Mouse (Mus musculus) heart, postnatal 0 days (tissue): ENCODE results near the gene Oat. TPM values are rescaled to one million over a fixed set of nuclear protein-coding genes. Genes with fewer than 3 reads are reported as not detected.

Source experiments
- ATAC-seq: fragments of 200-750 bp; cut with Nextera tagmentation; 2 replicates; pipeline ENCODE4 v1.8.0; 2017; ENCODE audit warnings: low read depth, moderate number of reproducible peaks, moderate library complexity; ENCODE audit not compliant: insufficient read depth
- DNase-seq: peaks from one replicate; pipeline ENCODE4 v3.0.0-alpha.2; 2016; ENCODE audit warnings: low spot score
- H3K27ac ChIP-seq: fragments of 300-500 bp; sonication (generic); 2 replicates; pipeline ENCODE4 v1.5.1; 2014; ENCODE audit warnings: low read depth, mild to moderate bottlenecking
- H3K27me3 ChIP-seq: fragments of 300-500 bp; sonication (generic); 2 replicates; pipeline ENCODE4 v1.6.1; 2014; ENCODE audit warnings: low read length, mixed read lengths; ENCODE audit not compliant: control insufficient read depth, insufficient read depth
- H3K36me3 ChIP-seq: fragments of 300-500 bp; sonication (generic); replicated peaks from 2 replicates; pipeline ENCODE4 v1.6.1; 2014; ENCODE audit warnings: low read length, mixed read lengths; ENCODE audit not compliant: control insufficient read depth, insufficient read depth
- H3K4me1 ChIP-seq: fragments of 300-500 bp; sonication (generic); 2 replicates; pipeline ENCODE4 v1.6.1; 2014; ENCODE audit warnings: antibody characterized with exemption; ENCODE audit not compliant: control insufficient read depth, insufficient read depth
- H3K4me2 ChIP-seq: fragments of 300-500 bp; sonication (generic); 2 replicates; pipeline ENCODE4 v1.6.1; 2014; ENCODE audit warnings: low read depth, mild to moderate bottlenecking, low read length, moderate library complexity
- H3K4me3 ChIP-seq: fragments of 300-500 bp; sonication (generic); 2 replicates; pipeline ENCODE4 v1.5.1; 2014; ENCODE audit warnings: low read depth, low read length
- H3K9ac ChIP-seq: fragments of 300-500 bp; sonication (generic); replicated peaks from 2 replicates; pipeline ENCODE4 v1.6.1; 2014; ENCODE audit warnings: low read depth, low read length, mixed read lengths
- H3K9me3 ChIP-seq: fragments of 300-500 bp; sonication (generic); replicated peaks from 2 replicates; pipeline ENCODE4 v1.6.1; 2016; ENCODE audit warnings: low read length; ENCODE audit not compliant: control insufficient read depth
- CTCF ChIP-seq: IDR thresholded peaks from 2 replicates; pipeline ENCODE4 v1.5.1; 2016; ENCODE audit warnings: antibody characterized with exemption, control low read depth, low read depth
- EP300 ChIP-seq: IDR thresholded peaks from 2 replicates; pipeline ENCODE4 v1.6.1; 2016; ENCODE audit warnings: antibody characterized with exemption, low read depth
- WGBS: fragments of 180-500 bp; shearing (Covaris S2); extraction: QIAGEN DNeasy Blood & Tissue Kit; methylation state at CpG from one replicate; pipeline ENCODE4 v1.1.7; 2014; 5-methylcytosine and 5-hydroxymethylcytosine counted together
- polyA plus RNA-seq: library from polyadenylated mRNA; unstranded; fragments of >200 nt; fragmentation: Nextera tagmentation; extraction: Ambion mirVana; gene quantifications from 2 replicates; pipeline ENCODE4 v1.2.1, GENCODE M21; 2015
- total RNA-seq: library from RNA; depleted of rRNA; stranded (reverse); fragments of >200 nt; gene quantifications from 2 replicates; pipeline ENCODE4 v1.2.3, GENCODE M21; 2014; ENCODE audit warnings: low replicate concordance

Oat gene
- total and polyA plus RNA-seq, 2 experiments from 2014 or later, result 157 to 208 TPM

DNA sequence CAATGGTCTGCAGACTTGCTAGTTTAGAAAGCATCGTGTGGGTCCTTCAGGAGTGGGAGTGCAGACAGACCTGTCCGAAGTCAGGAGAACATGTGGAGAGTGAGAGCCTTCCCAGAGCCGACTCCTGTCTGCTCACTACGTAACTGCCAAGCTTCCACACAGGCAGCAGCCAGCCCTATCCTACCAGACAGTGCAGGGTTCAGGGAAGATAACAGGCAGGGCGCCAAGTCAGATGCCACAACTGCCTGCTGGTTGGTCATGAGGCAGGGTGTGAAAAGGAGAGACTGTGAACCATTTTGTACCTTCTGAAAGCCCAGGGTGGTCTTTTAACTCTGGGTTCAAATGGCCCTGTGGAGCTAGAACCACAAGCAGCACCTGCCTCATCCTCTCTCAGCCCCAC lies 6.1 kb downstream of the Oat start:
- DNase-seq, result peak; percentile 53
- Histone ChIP-seq H3K9ac (no peak overlapping the region), H3K36me3 (peaks cover 45% of the 10 kb centered on the region), H3K4me3 (no peak overlapping the region), H3K4me1 (peaks cover 36% of the 10 kb centered on the region), H3K27ac (peak overlapping the region; percentile 58), H3K9me3 (no peaks in the 10 kb centered on the region), H3K27me3 (no peaks in the 10 kb centered on the region), H3K4me2 (no peak overlapping the region)
- TF ChIP-seq EP300 (no peak), CTCF (no peak)
- 37% methylated on average over 5 of the region's 5 CpGs for WGBS
- ATAC-seq, result peak; percentile 82

DNA sequence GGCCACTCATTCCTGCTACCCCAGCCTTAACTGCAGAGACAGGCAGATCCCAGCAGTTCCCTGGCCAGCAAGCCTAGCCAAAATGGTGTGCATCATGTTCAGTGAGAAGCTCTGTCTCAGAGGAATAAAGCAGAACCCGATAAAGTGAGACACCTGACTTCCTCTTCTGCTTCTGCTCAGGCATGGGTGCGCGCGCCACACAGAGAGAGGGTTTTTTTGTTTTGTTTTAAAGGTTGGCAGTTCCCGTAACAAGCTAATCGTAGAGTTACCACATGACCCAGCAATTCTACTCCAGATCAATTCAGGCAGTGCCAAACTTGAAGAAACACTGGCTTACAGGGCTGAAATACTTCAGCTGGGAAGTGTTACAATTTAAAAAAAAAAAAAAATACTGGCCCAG lies 7.4 kb downstream of the Oat start:
- ATAC-seq (no peak), DNase-seq (no peak)
- peaks cover 57% of the 10 kb centered on the region for H3K36me3 ChIP-seq
- no peak overlapping the region for H3K4me3 ChIP-seq
- H3K4me1 ChIP-seq, result peaks cover 32% of the 10 kb centered on the region
- H3K27ac ChIP-seq, result no peak overlapping the region
- no peaks in the 10 kb centered on the region for H3K27me3 ChIP-seq
- TF ChIP-seq CTCF, result no peak
- no peak for TF ChIP-seq EP300
- H3K9ac ChIP-seq, result no peak overlapping the region
- H3K9me3 ChIP-seq, result no peaks in the 10 kb centered on the region
- 84% methylated on average over 6 of the region's 6 CpGs for WGBS
- no peak overlapping the region for H3K4me2 ChIP-seq

DNA sequence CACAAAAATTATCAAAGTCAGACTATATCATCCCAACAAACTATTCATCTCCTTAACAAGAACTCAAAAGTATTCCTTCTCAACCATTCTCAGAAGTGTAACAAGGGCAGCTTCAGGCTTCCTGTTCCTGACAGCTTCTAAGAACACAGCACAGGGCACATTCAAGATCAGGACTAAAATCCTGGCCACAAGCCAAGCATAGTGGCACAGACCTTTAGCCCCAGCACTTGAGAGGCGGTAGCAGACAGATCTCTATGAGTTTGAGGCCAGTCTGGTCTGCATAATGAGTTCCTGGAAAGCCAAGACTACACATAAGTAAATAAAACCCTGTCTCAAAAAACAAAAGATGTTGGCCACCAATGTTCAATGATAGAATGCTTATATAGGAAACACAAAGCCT lies 10.4 kb downstream of the Oat start:
- no peak overlapping the region for H3K9ac ChIP-seq
- H3K4me2 ChIP-seq, result no peak overlapping the region
- TF ChIP-seq CTCF (no peak), EP300 (no peak)
- H3K27ac ChIP-seq, result no peak overlapping the region
- no peaks in the 10 kb centered on the region for H3K27me3 ChIP-seq
- DNase-seq, result no peak
- H3K9me3 ChIP-seq, result no peaks in the 10 kb centered on the region
- WGBS, result 19% methylated on average over 1 of the region's 1 CpGs
- no peak overlapping the region for H3K4me3 ChIP-seq
- H3K36me3 ChIP-seq, result peaks cover 87% of the 10 kb centered on the region
- H3K4me1 ChIP-seq, result peaks cover 9% of the 10 kb centered on the region
- no peak for ATAC-seq

DNA sequence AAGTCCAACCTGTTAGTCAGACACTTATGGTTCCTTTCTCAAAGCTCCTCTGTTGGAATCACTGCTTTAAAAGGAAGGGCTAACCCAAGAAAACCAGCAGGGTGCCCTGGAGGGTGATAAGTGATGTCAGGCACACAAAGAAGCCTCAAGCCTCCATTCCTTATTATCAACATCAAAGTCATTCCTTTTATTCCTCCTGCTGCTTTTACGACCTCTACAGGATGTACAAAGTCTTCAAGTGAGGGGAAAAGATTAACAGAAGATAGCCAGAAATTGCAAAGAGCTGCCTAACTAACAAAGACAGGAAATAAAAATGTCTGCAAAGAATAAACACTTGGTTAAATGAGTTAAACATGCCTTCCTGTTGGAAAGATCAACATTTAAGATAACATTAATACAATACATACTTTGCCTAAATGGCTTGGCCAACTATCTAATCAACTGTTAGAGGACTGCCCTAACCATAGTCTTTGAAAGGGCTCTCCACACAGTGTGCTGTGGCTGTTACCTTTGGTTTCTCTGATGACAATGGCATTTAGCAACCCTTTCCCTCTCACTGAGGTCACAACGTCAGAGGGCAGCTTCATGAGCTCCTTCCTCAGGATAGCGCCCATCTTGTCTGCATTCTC lies 16.9 kb downstream of the Oat start:
- 48% methylated on average over 3 of the region's 3 CpGs for WGBS

DNA sequence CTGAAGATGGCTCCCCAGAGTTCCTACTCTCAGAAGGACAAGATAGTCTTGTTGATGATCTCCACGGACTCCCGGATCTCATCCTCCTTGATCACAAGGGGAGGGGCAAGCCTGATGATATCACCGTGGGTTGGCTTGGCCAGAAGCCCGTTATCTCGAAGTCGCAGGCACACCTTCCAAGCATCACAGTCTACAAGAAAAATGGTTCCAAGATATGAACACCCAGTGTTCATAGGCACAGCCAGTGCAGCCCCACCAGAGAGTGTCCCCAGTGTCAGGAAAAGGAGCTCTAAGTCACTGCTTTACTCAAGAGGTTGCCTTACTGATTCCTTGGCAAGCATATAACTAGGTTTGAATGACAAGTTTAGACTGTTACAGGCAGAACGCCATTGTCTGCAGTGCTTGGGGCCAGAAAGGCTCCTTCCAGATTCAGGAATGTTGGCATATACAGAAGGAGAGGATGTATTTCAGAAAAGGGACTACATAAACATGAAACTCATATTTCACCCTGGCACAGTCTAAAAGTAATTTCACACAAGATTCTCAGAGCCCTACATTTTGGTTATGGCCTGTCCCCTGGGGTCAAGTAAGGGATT lies 18.0 kb downstream of the Oat start:
- no peaks in the 10 kb centered on the region for H3K4me1 ChIP-seq
- no peak overlapping the region for H3K27ac ChIP-seq
- ATAC-seq (no peak), DNase-seq (no peak)
- no peak overlapping the region for H3K4me3 ChIP-seq
- no peaks in the 10 kb centered on the region for H3K9me3 ChIP-seq
- 69% methylated on average over 7 of the region's 7 CpGs for WGBS
- H3K27me3 ChIP-seq, result no peaks in the 10 kb centered on the region
- peaks cover 66% of the 10 kb centered on the region for H3K36me3 ChIP-seq
- no peak overlapping the region for H3K9ac ChIP-seq
- TF ChIP-seq CTCF, result no peak
- TF ChIP-seq EP300, result no peak
- H3K4me2 ChIP-seq, result no peak overlapping the region

More for the DNA sequence above, 16.9 kb downstream of the Oat start:
- peaks cover 77% of the 10 kb centered on the region for H3K36me3 ChIP-seq
- DNase-seq (no peak), ATAC-seq (peak; percentile 49)
- H3K9me3 ChIP-seq, result no peaks in the 10 kb centered on the region
- H3K27ac ChIP-seq, result peak overlapping the region; percentile 48
- no peak overlapping the region for H3K9ac ChIP-seq
- H3K27me3 ChIP-seq, result no peaks in the 10 kb centered on the region
- H3K4me1 ChIP-seq, result no peaks in the 10 kb centered on the region
- H3K4me3 ChIP-seq, result no peak overlapping the region
- TF ChIP-seq CTCF (no peak; the same call in 1 of the 2 replicates), EP300 (0 out of 2 replicates have a peak, but pooled peaks have one; percentile 43)
- no peak overlapping the region for H3K4me2 ChIP-seq

DNA sequence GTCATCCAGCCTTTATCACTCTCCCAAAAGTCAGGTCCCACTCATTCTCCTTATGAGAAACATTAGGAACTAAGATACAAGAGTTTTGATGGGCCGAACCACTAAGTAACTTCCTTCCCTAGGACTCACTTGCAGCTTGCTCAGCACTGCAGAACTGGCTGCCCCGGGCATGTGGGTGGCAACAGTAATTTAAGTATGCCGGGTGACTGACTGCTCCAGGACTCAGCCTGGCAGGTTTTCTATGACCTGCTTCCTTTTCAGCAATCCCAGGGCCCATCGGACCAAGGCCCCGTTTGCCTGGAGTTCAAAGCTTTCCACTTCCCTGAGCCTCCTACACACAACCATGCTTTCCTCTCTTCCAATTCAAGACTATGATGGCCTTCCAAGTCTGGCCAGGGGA lies 19.6 kb downstream of the Oat start:
- Histone ChIP-seq H3K4me3 (no peak overlapping the region), H3K4me1 (no peaks in the 10 kb centered on the region), H3K9ac (no peak overlapping the region), H3K4me2 (no peak overlapping the region), H3K27ac (no peak overlapping the region), H3K27me3 (no peaks in the 10 kb centered on the region), H3K9me3 (no peaks in the 10 kb centered on the region), H3K36me3 (peaks cover 50% of the 10 kb centered on the region)
- ATAC-seq (no peak), DNase-seq (no peak)
- TF ChIP-seq CTCF (no peak), EP300 (no peak)
- WGBS, result 76% methylated on average over 5 of the region's 5 CpGs
